Mouse (Mus musculus): Measurements from ENCODE around the gene Cpne5. TPM values are rescaled to one million over a fixed set of nuclear protein-coding genes. Genes with fewer than 3 reads are reported as not detected.
A peak's percentile ranks its signal among the peaks of the same experiment; 100 is the strongest.
"Not testable (repeated sequence)": the region's sequence is repeated elsewhere in the genome, so short reads cannot be mapped to it uniquely, and the experiment has no call there.

The Cpne5 gene
- polyA plus RNA-seq, 1 experiment from 2014 or later = 0.26 TPM

- ChIA-PET POLR2A (no interaction called here), CTCF (no interaction called here)
- no peaks in the 10 kb centered on the region for H3K27me3 ChIP-seq
- TF ChIP-seq CTCF (IDR thresholded peaks at IDR 0.05) = no peak
- in situ Hi-C loops (cut with MboI; ENCODE audit: low pct_unique_long_range_greater_than_20kb) = no loop called here
- ATAC-seq (no peak), DNase-seq (ENCODE audit: low read depth, low spot score) (no peak)
Observed at GRCm38 (mm10) chr17:29258921-29259320, 21.0 kb upstream of the Cpne5 start.

- DNase-seq (ENCODE audit: low read depth, low spot score) (no peak), ATAC-seq (no peak)
- CTCF ChIA-PET = no interaction called here
- no peaks in the 10 kb centered on the region for H3K27me3 ChIP-seq
- no peak for TF ChIP-seq CTCF (IDR thresholded peaks at IDR 0.05)
- in situ Hi-C loops (cut with MboI; ENCODE audit: low pct_unique_long_range_greater_than_20kb) = no loop called here
- POLR2A ChIA-PET = no interaction called here
Observed at GRCm38 (mm10) chr17:29258025-29258558, 20.1 kb upstream of the Cpne5 start.

- POLR2A ChIA-PET = no interaction called here
- no peak for TF ChIP-seq CTCF (IDR thresholded peaks at IDR 0.05)
- CTCF ChIA-PET = interaction anchor here (1.2 kb wide), 1 partner anchor 11 kb away, joined by 7 read pairs; the partner anchor contains the start of gene BC004004
- DNase-seq (ENCODE audit: low read depth, low spot score) (no peak), ATAC-seq (no peak)
- no peaks in the 10 kb centered on the region for H3K27me3 ChIP-seq
- in situ Hi-C loops (cut with MboI; ENCODE audit: low pct_unique_long_range_greater_than_20kb) = no loop called here
Observed at GRCm38 (mm10) chr17:29257001-29257511, 19.1 kb upstream of the Cpne5 start.

- ATAC-seq (no peak), DNase-seq (ENCODE audit: low read depth, low spot score) (no peak)
- ChIA-PET CTCF (interaction anchor here (0.7 to 2.5 kb wide), 3 partner anchors 10 to 115 kb away, joined by 3 to 7 read pairs (median 5); partner anchors contain the start of gene BC004004), POLR2A (no interaction called here)
- TF ChIP-seq CTCF (IDR thresholded peaks at IDR 0.05) = no peak
- in situ Hi-C loops (cut with MboI; ENCODE audit: low pct_unique_long_range_greater_than_20kb) = no loop called here
- H3K27me3 ChIP-seq = no peaks in the 10 kb centered on the region
Observed at GRCm38 (mm10) chr17:29256507-29256906, 18.5 kb upstream of the Cpne5 start.

- ATAC-seq, POLR2A ChIA-PET: not testable (repeated sequence)
Observed at GRCm38 (mm10) chr17:29254784-29255183, 16.8 kb upstream of the Cpne5 start.

GRCm38 (mm10) chr17:29253684-29254083 is 15.7 kb upstream of the Cpne5 start:
- CTCF ChIA-PET = no interaction called here
- POLR2A ChIA-PET = no interaction called here
- DNase-seq (ENCODE audit: low read depth, low spot score) (no peak), ATAC-seq (no peak)
- no peak for TF ChIP-seq CTCF (IDR thresholded peaks at IDR 0.05)
- H3K27me3 ChIP-seq = no peaks in the 10 kb centered on the region
- in situ Hi-C loops (cut with MboI; ENCODE audit: low pct_unique_long_range_greater_than_20kb) = no loop called here

More at GRCm38 (mm10) chr17:29254784-29255183, 16.8 kb upstream of the Cpne5 start:
- DNase-seq (ENCODE audit: low read depth, low spot score); in situ Hi-C loops (cut with MboI; ENCODE audit: low pct_unique_long_range_greater_than_20kb); H3K27me3 ChIP-seq: not testable (repeated sequence)
- CTCF ChIA-PET = interaction anchor here (2.5 kb wide), 1 partner anchor 116 kb away, joined by 5 read pairs; no protein-coding TSS in a partner anchor

GRCm38 (mm10) chr17:29253236-29253635 is 15.3 kb upstream of the Cpne5 start:
- POLR2A ChIA-PET = interaction anchor here (0.5 kb wide), 1 partner anchor 138 kb away, joined by 4 read pairs; no protein-coding TSS in a partner anchor

GRCm38 (mm10) chr17:29251608-29252390 is 13.8 kb upstream of the Cpne5 start:
- peak; percentile 37 for DNase-seq (ENCODE audit: low read depth, low spot score)
- POLR2A ChIA-PET = no interaction called here
- no peaks in the 10 kb centered on the region for H3K27me3 ChIP-seq
- CTCF ChIA-PET = interaction anchor here (1.1 to 1.7 kb wide), 3 partner anchors 9 to 119 kb away, joined by 5 to 8 read pairs (median 6); partner anchors contain the start of gene BC004004
- no peak for TF ChIP-seq CTCF (IDR thresholded peaks at IDR 0.05)
- ATAC-seq = no peak
- in situ Hi-C loops (cut with MboI; ENCODE audit: low pct_unique_long_range_greater_than_20kb) = no loop called here

More at GRCm38 (mm10) chr17:29253236-29253635, 15.3 kb upstream of the Cpne5 start:
- in situ Hi-C loops (cut with MboI; ENCODE audit: low pct_unique_long_range_greater_than_20kb) = no loop called here
- H3K27me3 ChIP-seq = no peaks in the 10 kb centered on the region
- no peak for DNase-seq (ENCODE audit: low read depth, low spot score)
- CTCF ChIA-PET = no interaction called here
- no peak for ATAC-seq
- no peak for TF ChIP-seq CTCF (IDR thresholded peaks at IDR 0.05)

GRCm38 (mm10) chr17:29251006-29251405 is 13.0 kb upstream of the Cpne5 start:
- in situ Hi-C loops (cut with MboI; ENCODE audit: low pct_unique_long_range_greater_than_20kb); POLR2A ChIA-PET; H3K27me3 ChIP-seq; DNase-seq (ENCODE audit: low read depth, low spot score); ATAC-seq: not testable (repeated sequence)
- CTCF ChIA-PET = interaction anchor here (1.7 kb wide), 1 partner anchor 10 kb away, joined by 8 read pairs; no protein-coding TSS in a partner anchor

- no peaks in the 10 kb centered on the region for H3K27me3 ChIP-seq
- ATAC-seq (no peak), DNase-seq (ENCODE audit: low read depth, low spot score) (no peak)
- POLR2A ChIA-PET = no interaction called here
- in situ Hi-C loops (cut with MboI; ENCODE audit: low pct_unique_long_range_greater_than_20kb) = loop anchor here (5.0 kb wide), 2 partner anchors 72 to 202 kb away; no protein-coding TSS in a partner anchor
- TF ChIP-seq CTCF (IDR thresholded peaks at IDR 0.05) = no peak
- CTCF ChIA-PET = no interaction called here
Observed at GRCm38 (mm10) chr17:29249512-29249911, 11.5 kb upstream of the Cpne5 start.

- POLR2A ChIA-PET = interaction anchor here (1.1 kb wide), 1 partner anchor 76 kb away, joined by 3 read pairs; no protein-coding TSS in a partner anchor
- TF ChIP-seq CTCF (IDR thresholded peaks at IDR 0.05) = no peak
- no peak for ATAC-seq
- peaks cover 2% of the 10 kb centered on the region for H3K27me3 ChIP-seq
- in situ Hi-C loops (cut with MboI; ENCODE audit: low pct_unique_long_range_greater_than_20kb) = loop anchor here (5.0 kb wide), 2 partner anchors 71 to 201 kb away; no protein-coding TSS in a partner anchor
- no peak for DNase-seq (ENCODE audit: low read depth, low spot score)
- CTCF ChIA-PET = interaction anchor here (1.2 to 1.7 kb wide), 2 partner anchors 34 to 125 kb away, joined by 3 read pairs; no protein-coding TSS in a partner anchor
Observed at GRCm38 (mm10) chr17:29247881-29248280, 9.9 kb upstream of the Cpne5 start.

All from Patski (cell line).